Mouse (Mus musculus) lung, adult 2 months (tissue): ENCODE data around the gene Bend3.

Experiments
- CTCF ChIP-seq: fragments of 200-500 bp; IDR thresholded peaks from 2 replicates; pipeline ENCODE4 v1.5.1; 2011; ENCODE audit warnings: mild to moderate bottlenecking, low read length, control low read depth; ENCODE audit not compliant: insufficient read depth
- POLR2A ChIP-seq: fragments of 200-500 bp; IDR thresholded peaks from 2 replicates; pipeline ENCODE4 v1.6.1; 2011; ENCODE audit warnings: low read depth, mild to moderate bottlenecking, control low read depth, low read length, borderline replicate concordance; ENCODE audit errors: extremely low read depth

DNA sequence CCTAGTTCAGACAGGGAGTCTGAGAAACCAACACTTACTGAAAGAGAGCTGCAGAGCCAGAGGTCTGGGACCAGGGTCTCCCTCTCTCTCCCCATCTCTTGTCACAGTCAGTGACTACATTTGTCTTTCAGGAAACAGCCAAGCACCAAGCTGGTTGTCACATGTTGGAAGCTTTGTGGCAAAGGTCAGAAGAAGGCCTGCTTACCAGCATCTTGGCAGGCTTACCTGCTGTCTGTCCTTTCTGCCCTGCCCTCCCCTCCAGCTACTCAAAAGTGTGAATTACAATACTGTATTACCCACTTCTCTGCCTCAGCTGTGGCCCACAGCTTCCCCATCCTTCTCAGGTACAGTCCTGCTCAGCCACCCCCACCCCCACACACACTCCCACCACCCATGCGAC lies 24.4 kb upstream of the Bend3 start:
- TF ChIP-seq CTCF = no peak
- no peak for TF ChIP-seq POLR2A
